Mouse (Mus musculus): ENCODE measurements around the gene Gramd1b. TPM values are rescaled to one million over a fixed set of nuclear protein-coding genes. Genes with fewer than 3 reads are reported as not detected.

Gramd1b gene
- polyA plus RNA-seq, 1 experiment from 2014 or later = 8.5 TPM

GRCm38 (mm10) chr9:40528733-40529132 lies 2.5 kb downstream of the Gramd1b start:
- H3K4me3 ChIP-seq (ENCODE audit: low read depth, low read length) = no peak overlapping the region
- peaks cover 2% of the 10 kb centered on the region; the same call in 1 of the 2 replicates for H3K4me1 ChIP-seq (ENCODE audit: control insufficient read depth, insufficient read depth, low read length)
- no peaks in the 10 kb centered on the region for H3K9me3 ChIP-seq (replicated peaks; ENCODE audit: control insufficient read depth, low read length)
- H3K36me3 ChIP-seq (ENCODE audit: control insufficient read depth, insufficient read depth, low read length) = no peaks in the 10 kb centered on the region
- 59% methylated on average over 4 of the region's 4 CpGs for WGBS (ENCODE audit: insufficient replicate concordance)
- no peak for ATAC-seq (replicated peaks; ENCODE audit: insufficient number of reproducible peaks, low FRiP score, low TSS enrichment)
- peaks cover 14% of the 10 kb centered on the region for H3K27me3 ChIP-seq (ENCODE audit: control insufficient read depth, insufficient read depth, low read length)
- H3K4me2 ChIP-seq = no peak overlapping the region
- H3K9ac ChIP-seq (ENCODE audit: low read depth, low read length) = no peak overlapping the region
- no peak overlapping the region for H3K27ac ChIP-seq (ENCODE audit: low read depth, low read length)

- WGBS (ENCODE audit: insufficient replicate concordance) = 33% methylated on average over 3 of the region's 3 CpGs
- Histone ChIP-seq H3K9me3 (replicated peaks; ENCODE audit: control insufficient read depth, low read length) (no peaks in the 10 kb centered on the region), H3K4me2 (no peak overlapping the region), H3K9ac (ENCODE audit: low read depth, low read length) (no peak overlapping the region), H3K27ac (ENCODE audit: low read depth, low read length) (no peak overlapping the region), H3K36me3 (ENCODE audit: control insufficient read depth, insufficient read depth, low read length) (no peaks in the 10 kb centered on the region), H3K27me3 (ENCODE audit: control insufficient read depth, insufficient read depth, low read length) (peaks cover 14% of the 10 kb centered on the region), H3K4me1 (ENCODE audit: control insufficient read depth, insufficient read depth, low read length) (peaks cover 2% of the 10 kb centered on the region; the same call in 1 of the 2 replicates), H3K4me3 (ENCODE audit: low read depth, low read length) (no peak overlapping the region)
- ATAC-seq (replicated peaks; ENCODE audit: insufficient number of reproducible peaks, low FRiP score, low TSS enrichment) = no peak
These were observed 4.3 kb downstream of the Gramd1b start for GRCm38 (mm10) chr9:40526928-40527327.

GRCm38 (mm10) chr9:40522156-40522555 lies 9.0 kb downstream of the Gramd1b start:
- no peaks in the 10 kb centered on the region for H3K9me3 ChIP-seq (replicated peaks; ENCODE audit: control insufficient read depth, low read length)
- H3K36me3 ChIP-seq (ENCODE audit: control insufficient read depth, insufficient read depth, low read length) = no peaks in the 10 kb centered on the region
- no peak for ATAC-seq (replicated peaks; ENCODE audit: insufficient number of reproducible peaks, low FRiP score, low TSS enrichment)
- H3K4me2 ChIP-seq = no peak overlapping the region
- H3K27me3 ChIP-seq (ENCODE audit: control insufficient read depth, insufficient read depth, low read length) = no peaks in the 10 kb centered on the region
- H3K4me1 ChIP-seq (ENCODE audit: control insufficient read depth, insufficient read depth, low read length) = no peaks in the 10 kb centered on the region
- no peak overlapping the region for H3K4me3 ChIP-seq (ENCODE audit: low read depth, low read length)
- no peak overlapping the region for H3K9ac ChIP-seq (ENCODE audit: low read depth, low read length)
- WGBS (ENCODE audit: insufficient replicate concordance) = 67% methylated on average over 7 of the region's 7 CpGs
- H3K27ac ChIP-seq (ENCODE audit: low read depth, low read length) = no peak overlapping the region

- no peaks in the 10 kb centered on the region for H3K27me3 ChIP-seq (ENCODE audit: control insufficient read depth, insufficient read depth, low read length)
- no peak overlapping the region for H3K9ac ChIP-seq (ENCODE audit: low read depth, low read length)
- H3K4me1 ChIP-seq (ENCODE audit: control insufficient read depth, insufficient read depth, low read length) = no peaks in the 10 kb centered on the region
- H3K27ac ChIP-seq (ENCODE audit: low read depth, low read length) = no peak overlapping the region
- no peak for ATAC-seq (replicated peaks; ENCODE audit: insufficient number of reproducible peaks, low FRiP score, low TSS enrichment)
- H3K9me3 ChIP-seq (replicated peaks; ENCODE audit: control insufficient read depth, low read length) = no peaks in the 10 kb centered on the region
- H3K36me3 ChIP-seq (ENCODE audit: control insufficient read depth, insufficient read depth, low read length) = no peaks in the 10 kb centered on the region
- 67% methylated on average over 6 of the region's 6 CpGs for WGBS (ENCODE audit: insufficient replicate concordance)
- H3K4me2 ChIP-seq = no peak overlapping the region
- no peak overlapping the region for H3K4me3 ChIP-seq (ENCODE audit: low read depth, low read length)
These were observed 10.1 kb downstream of the Gramd1b start for GRCm38 (mm10) chr9:40521097-40521496.

- ATAC-seq (replicated peaks; ENCODE audit: insufficient number of reproducible peaks, low FRiP score, low TSS enrichment) = no peak
- Histone ChIP-seq H3K27me3 (ENCODE audit: control insufficient read depth, insufficient read depth, low read length) (no peaks in the 10 kb centered on the region), H3K27ac (ENCODE audit: low read depth, low read length) (no peak overlapping the region), H3K4me1 (ENCODE audit: control insufficient read depth, insufficient read depth, low read length) (no peaks in the 10 kb centered on the region), H3K4me3 (ENCODE audit: low read depth, low read length) (no peak overlapping the region), H3K4me2 (no peak overlapping the region), H3K36me3 (ENCODE audit: control insufficient read depth, insufficient read depth, low read length) (no peaks in the 10 kb centered on the region), H3K9me3 (replicated peaks; ENCODE audit: control insufficient read depth, low read length) (no peaks in the 10 kb centered on the region), H3K9ac (ENCODE audit: low read depth, low read length) (no peak overlapping the region)
- 78% methylated on average over 3 of the region's 3 CpGs for WGBS (ENCODE audit: insufficient replicate concordance)
These were observed 11.9 kb downstream of the Gramd1b start for GRCm38 (mm10) chr9:40519294-40519693.

- Histone ChIP-seq H3K9ac (ENCODE audit: low read depth, low read length) (no peak overlapping the region), H3K36me3 (ENCODE audit: control insufficient read depth, insufficient read depth, low read length) (no peaks in the 10 kb centered on the region), H3K4me3 (ENCODE audit: low read depth, low read length) (no peak overlapping the region), H3K27ac (ENCODE audit: low read depth, low read length) (no peak overlapping the region), H3K27me3 (ENCODE audit: control insufficient read depth, insufficient read depth, low read length) (no peaks in the 10 kb centered on the region), H3K4me2 (no peak overlapping the region), H3K9me3 (replicated peaks; ENCODE audit: control insufficient read depth, low read length) (no peaks in the 10 kb centered on the region), H3K4me1 (ENCODE audit: control insufficient read depth, insufficient read depth, low read length) (no peaks in the 10 kb centered on the region)
- no peak for ATAC-seq (replicated peaks; ENCODE audit: insufficient number of reproducible peaks, low FRiP score, low TSS enrichment)
- WGBS (ENCODE audit: insufficient replicate concordance) = 79% methylated on average over 2 of the region's 2 CpGs
These were observed 19.2 kb downstream of the Gramd1b start for GRCm38 (mm10) chr9:40511970-40512369.

- no peak for ATAC-seq (replicated peaks; ENCODE audit: insufficient number of reproducible peaks, low FRiP score, low TSS enrichment)
These were observed 21.7 kb downstream of the Gramd1b start for GRCm38 (mm10) chr9:40509479-40509878.

GRCm38 (mm10) chr9:40506576-40506975 lies 24.6 kb downstream of the Gramd1b start:
- Histone ChIP-seq H3K27ac (ENCODE audit: low read depth, low read length) (no peak overlapping the region), H3K9me3 (replicated peaks; ENCODE audit: control insufficient read depth, low read length) (no peaks in the 10 kb centered on the region), H3K36me3 (ENCODE audit: control insufficient read depth, insufficient read depth, low read length) (no peaks in the 10 kb centered on the region), H3K4me2 (no peak overlapping the region), H3K9ac (ENCODE audit: low read depth, low read length) (no peak overlapping the region), H3K4me1 (ENCODE audit: control insufficient read depth, insufficient read depth, low read length) (no peaks in the 10 kb centered on the region), H3K4me3 (ENCODE audit: low read depth, low read length) (no peak overlapping the region), H3K27me3 (ENCODE audit: control insufficient read depth, insufficient read depth, low read length) (no peaks in the 10 kb centered on the region)
- 56% methylated on average over 3 of the region's 3 CpGs for WGBS (ENCODE audit: insufficient replicate concordance)
- no peak for ATAC-seq (replicated peaks; ENCODE audit: insufficient number of reproducible peaks, low FRiP score, low TSS enrichment)

More at GRCm38 (mm10) chr9:40509479-40509878, 21.7 kb downstream of the Gramd1b start:
- no peaks in the 10 kb centered on the region for H3K9me3 ChIP-seq (replicated peaks; ENCODE audit: control insufficient read depth, low read length)
- H3K9ac ChIP-seq (ENCODE audit: low read depth, low read length) = no peak overlapping the region
- H3K27ac ChIP-seq (ENCODE audit: low read depth, low read length) = no peak overlapping the region
- no peaks in the 10 kb centered on the region for H3K4me1 ChIP-seq (ENCODE audit: control insufficient read depth, insufficient read depth, low read length)
- no peak overlapping the region for H3K4me2 ChIP-seq
- H3K27me3 ChIP-seq (ENCODE audit: control insufficient read depth, insufficient read depth, low read length) = no peaks in the 10 kb centered on the region
- H3K4me3 ChIP-seq (ENCODE audit: low read depth, low read length) = no peak overlapping the region
- 77% methylated on average over 6 of the region's 6 CpGs for WGBS (ENCODE audit: insufficient replicate concordance)
- H3K36me3 ChIP-seq (ENCODE audit: control insufficient read depth, insufficient read depth, low read length) = no peaks in the 10 kb centered on the region

- Histone ChIP-seq H3K36me3 (ENCODE audit: control insufficient read depth, insufficient read depth, low read length) (no peaks in the 10 kb centered on the region), H3K4me3 (ENCODE audit: low read depth, low read length) (no peak overlapping the region), H3K9ac (ENCODE audit: low read depth, low read length) (no peak overlapping the region), H3K4me2 (no peak overlapping the region), H3K27ac (ENCODE audit: low read depth, low read length) (no peak overlapping the region), H3K27me3 (ENCODE audit: control insufficient read depth, insufficient read depth, low read length) (no peaks in the 10 kb centered on the region), H3K9me3 (replicated peaks; ENCODE audit: control insufficient read depth, low read length) (no peaks in the 10 kb centered on the region), H3K4me1 (ENCODE audit: control insufficient read depth, insufficient read depth, low read length) (no peaks in the 10 kb centered on the region)
- ATAC-seq (replicated peaks; ENCODE audit: insufficient number of reproducible peaks, low FRiP score, low TSS enrichment) = no peak
- 71% methylated on average over 11 of the region's 11 CpGs for WGBS (ENCODE audit: insufficient replicate concordance)
These were observed 25.5 kb downstream of the Gramd1b start for GRCm38 (mm10) chr9:40505471-40506312.

Data from heart, embryonic 11.5 days (tissue).